Mouse (Mus musculus): ENCODE measurements around the gene Gipc3. TPM values are rescaled to one million over a fixed set of nuclear protein-coding genes. Genes with fewer than 3 reads are reported as not detected.

Gipc3 gene
- polyA plus RNA-seq, 1 experiment from 2014 or later: 0.06 TPM

GRCm38 (mm10) chr10:81306837-81307682 lies 36.0 kb downstream of the Gipc3 start:
- WGBS: 90% methylated on average over 21 of the region's 21 CpGs
- no peak overlapping the region for H3K9ac ChIP-seq (ENCODE audit: low read length)
- H3K27me3 ChIP-seq (ENCODE audit: control insufficient read depth, insufficient read depth, low read length): no peaks in the 10 kb centered on the region
- peaks cover 6% of the 10 kb centered on the region; the same call in 1 of the 2 replicates for H3K4me1 ChIP-seq (replicated peaks; ENCODE audit: control insufficient read depth, insufficient read depth)
- H3K4me3 ChIP-seq (ENCODE audit: low read depth, low read length): no peak overlapping the region
- DNase-seq (ENCODE audit: low spot score) (no peak), ATAC-seq (ENCODE audit: low FRiP score, low TSS enrichment) (no peak)
- H3K36me3 ChIP-seq (ENCODE audit: control insufficient read depth, insufficient read depth, low read length): peaks cover 30% of the 10 kb centered on the region
- H3K27ac ChIP-seq (replicated peaks): no peak overlapping the region
- TF ChIP-seq CTCF (IDR thresholded peaks at IDR 0.05; ENCODE audit: low read depth): no peak
- no peak for TF ChIP-seq EP300 (optimal IDR thresholded peaks at IDR 0.05)
- no peak overlapping the region for H3K4me2 ChIP-seq (replicated peaks; ENCODE audit: low read depth)
- H3K9me3 ChIP-seq (ENCODE audit: control insufficient read depth, low read length): no peaks in the 10 kb centered on the region

DNA sequence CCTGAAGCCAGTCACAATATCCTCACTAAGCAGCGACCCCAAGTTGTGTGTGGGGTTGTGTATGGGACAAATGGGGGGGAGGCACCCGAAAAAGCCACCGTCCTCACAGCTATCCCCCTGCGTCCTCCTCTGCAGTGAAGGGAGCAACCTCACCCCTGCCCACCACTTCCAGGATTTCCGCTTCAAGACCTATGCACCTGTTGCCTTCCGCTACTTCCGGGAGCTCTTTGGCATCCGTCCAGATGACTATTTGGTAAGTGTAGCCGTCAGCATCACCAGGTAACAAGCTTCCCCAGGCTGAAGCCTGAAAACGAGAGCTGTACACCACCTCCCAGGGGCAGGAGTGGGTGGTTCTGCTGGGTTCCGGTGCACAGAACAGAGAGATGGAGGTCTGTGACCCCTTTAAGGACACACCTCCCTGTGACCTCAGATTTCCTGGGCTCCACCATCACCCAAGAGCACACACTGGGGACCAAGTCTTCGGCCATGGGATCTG lies 36.8 kb downstream of the Gipc3 start:
- DNase-seq (ENCODE audit: low spot score) (no peak), ATAC-seq (ENCODE audit: low FRiP score, low TSS enrichment) (no peak)
- Histone ChIP-seq H3K27ac (replicated peaks) (no peak overlapping the region), H3K4me2 (replicated peaks; ENCODE audit: low read depth) (no peak overlapping the region), H3K36me3 (ENCODE audit: control insufficient read depth, insufficient read depth, low read length) (peaks cover 27% of the 10 kb centered on the region), H3K4me3 (ENCODE audit: low read depth, low read length) (no peak overlapping the region), H3K9me3 (ENCODE audit: control insufficient read depth, low read length) (no peaks in the 10 kb centered on the region), H3K9ac (ENCODE audit: low read length) (no peak overlapping the region), H3K27me3 (ENCODE audit: control insufficient read depth, insufficient read depth, low read length) (no peaks in the 10 kb centered on the region), H3K4me1 (replicated peaks; ENCODE audit: control insufficient read depth, insufficient read depth) (peaks cover 6% of the 10 kb centered on the region; the same call in 1 of the 2 replicates)
- WGBS: 86% methylated on average over 12 of the region's 12 CpGs
- TF ChIP-seq CTCF (IDR thresholded peaks at IDR 0.05; ENCODE audit: low read depth) (no peak), EP300 (optimal IDR thresholded peaks at IDR 0.05) (no peak)

- H3K4me2 ChIP-seq (replicated peaks; ENCODE audit: low read depth): no peak overlapping the region
- H3K27me3 ChIP-seq (ENCODE audit: control insufficient read depth, insufficient read depth, low read length): no peaks in the 10 kb centered on the region
- H3K9me3 ChIP-seq (ENCODE audit: control insufficient read depth, low read length): no peaks in the 10 kb centered on the region
- no peak overlapping the region for H3K9ac ChIP-seq (ENCODE audit: low read length)
- no peak overlapping the region for H3K4me3 ChIP-seq (ENCODE audit: low read depth, low read length)
- TF ChIP-seq CTCF (IDR thresholded peaks at IDR 0.05; ENCODE audit: low read depth): no peak
- TF ChIP-seq EP300 (optimal IDR thresholded peaks at IDR 0.05): no peak
- peaks cover 25% of the 10 kb centered on the region for H3K36me3 ChIP-seq (ENCODE audit: control insufficient read depth, insufficient read depth, low read length)
- DNase-seq (ENCODE audit: low spot score) (no peak), ATAC-seq (ENCODE audit: low FRiP score, low TSS enrichment) (no peak)
- no peak overlapping the region for H3K27ac ChIP-seq (replicated peaks)
- H3K4me1 ChIP-seq (replicated peaks; ENCODE audit: control insufficient read depth, insufficient read depth): peaks cover 6% of the 10 kb centered on the region; the same call in 1 of the 2 replicates
- WGBS: 91% methylated on average over 14 of the region's 14 CpGs
Measured at GRCm38 (mm10) chr10:81305663-81306062, 37.4 kb downstream of the Gipc3 start.

DNA sequence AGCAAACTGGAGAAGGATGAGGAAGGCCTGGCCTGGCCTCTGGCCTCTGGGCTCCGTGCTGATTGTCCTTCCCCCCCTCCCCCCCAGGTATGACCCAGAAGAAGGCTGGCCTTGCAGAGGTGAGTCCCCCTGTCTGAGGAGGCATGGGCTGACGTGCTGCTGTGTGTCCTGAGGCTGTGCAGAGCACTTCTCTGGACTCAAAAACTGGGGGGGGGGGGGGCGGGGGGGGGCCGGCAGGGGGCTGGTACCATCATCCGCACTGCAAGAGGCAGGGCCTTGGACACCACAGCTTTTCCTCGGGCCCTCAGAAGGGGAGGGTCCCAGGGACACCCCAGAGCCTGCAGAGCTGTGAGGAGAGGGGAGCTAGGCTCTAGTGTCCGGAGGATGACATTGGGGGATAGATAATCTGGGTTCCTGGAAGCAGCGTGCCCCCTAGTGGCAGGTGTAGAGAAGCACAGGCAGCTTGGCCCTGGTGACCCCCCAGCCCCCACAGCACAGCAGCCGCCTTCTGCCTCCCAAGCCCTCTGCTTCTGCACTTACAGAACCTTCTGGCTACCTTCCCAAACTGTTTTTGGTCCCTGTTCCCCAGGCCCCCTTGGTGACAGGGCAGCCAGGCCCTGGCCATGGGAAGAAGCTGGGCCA lies 38.3 kb downstream of the Gipc3 start:
- Histone ChIP-seq H3K9ac (ENCODE audit: low read length) (no peak overlapping the region), H3K9me3 (ENCODE audit: control insufficient read depth, low read length) (no peaks in the 10 kb centered on the region), H3K4me3 (ENCODE audit: low read depth, low read length) (no peak overlapping the region), H3K27me3 (ENCODE audit: control insufficient read depth, insufficient read depth, low read length) (no peaks in the 10 kb centered on the region), H3K27ac (replicated peaks) (no peak overlapping the region), H3K36me3 (ENCODE audit: control insufficient read depth, insufficient read depth, low read length) (peaks cover 25% of the 10 kb centered on the region), H3K4me1 (replicated peaks; ENCODE audit: control insufficient read depth, insufficient read depth) (peaks cover 6% of the 10 kb centered on the region; the same call in 1 of the 2 replicates), H3K4me2 (replicated peaks; ENCODE audit: low read depth) (no peak overlapping the region)
- TF ChIP-seq CTCF (IDR thresholded peaks at IDR 0.05; ENCODE audit: low read depth) (peak; percentile 84), EP300 (optimal IDR thresholded peaks at IDR 0.05) (no peak)
- ATAC-seq (ENCODE audit: low FRiP score, low TSS enrichment) (0 out of 2 replicates have a peak, but pooled peaks have one; percentile 8), DNase-seq (ENCODE audit: low spot score) (peak; percentile 68)
- 28% methylated on average over 7 of the region's 9 CpGs for WGBS

GRCm38 (mm10) chr10:81303761-81304160 lies 39.3 kb downstream of the Gipc3 start:
- Histone ChIP-seq H3K27me3 (ENCODE audit: control insufficient read depth, insufficient read depth, low read length) (no peaks in the 10 kb centered on the region), H3K9ac (ENCODE audit: low read length) (0 out of 2 replicates have a peak overlapping the region, but pooled peaks have one; percentile 38), H3K4me2 (replicated peaks; ENCODE audit: low read depth) (no peak overlapping the region), H3K4me1 (replicated peaks; ENCODE audit: control insufficient read depth, insufficient read depth) (peaks cover 6% of the 10 kb centered on the region; the same call in 1 of the 2 replicates), H3K9me3 (ENCODE audit: control insufficient read depth, low read length) (no peaks in the 10 kb centered on the region), H3K4me3 (ENCODE audit: low read depth, low read length) (no peak overlapping the region), H3K36me3 (ENCODE audit: control insufficient read depth, insufficient read depth, low read length) (peaks cover 19% of the 10 kb centered on the region), H3K27ac (replicated peaks) (no peak overlapping the region)
- DNase-seq (ENCODE audit: low spot score) (no peak), ATAC-seq (ENCODE audit: low FRiP score, low TSS enrichment) (no peak)
- 67% methylated on average over 7 of the region's 7 CpGs for WGBS
- TF ChIP-seq EP300 (optimal IDR thresholded peaks at IDR 0.05): no peak
- TF ChIP-seq CTCF (IDR thresholded peaks at IDR 0.05; ENCODE audit: low read depth): no peak

All from stomach, postnatal 0 days (tissue).